Mouse (Mus musculus) limb, embryonic 14.5 days (tissue): Measurements from ENCODE around the gene Pafah2. TPM values are rescaled to one million over a fixed set of nuclear protein-coding genes. Genes with fewer than 3 reads are reported as not detected.

ENCODE experiments used
- ATAC-seq: fragments of 200-750 bp; cut with Nextera tagmentation; 2 replicates; pipeline ENCODE4 v1.8.0; 2017; ENCODE audit warnings: low read depth, moderate number of reproducible peaks, moderate TSS enrichment; ENCODE audit not compliant: low FRiP score
- DNase-seq: peaks from one replicate; pipeline ENCODE4 v3.0.0-alpha.2; 2015; ENCODE audit warnings: low spot score
- H3K27ac ChIP-seq: fragments of 300-500 bp; sonication (generic); replicated peaks from 2 replicates; pipeline ENCODE4 v1.5.1; 2014; ENCODE audit warnings: low read depth, mild to moderate bottlenecking, low read length, moderate library complexity, mixed read lengths
- H3K27me3 ChIP-seq: fragments of 300-500 bp; sonication (generic); 2 replicates; pipeline ENCODE4 v1.6.1; 2014; ENCODE audit warnings: low read length, mixed read lengths; ENCODE audit not compliant: control insufficient read depth, insufficient read depth
- H3K36me3 ChIP-seq: fragments of 300-500 bp; sonication (generic); 2 replicates; pipeline ENCODE4 v1.6.1; 2014; ENCODE audit warnings: mild to moderate bottlenecking, low read length, moderate library complexity, mixed read lengths; ENCODE audit not compliant: control insufficient read depth, insufficient read depth
- H3K4me1 ChIP-seq: fragments of 300-500 bp; sonication (generic); 2 replicates; pipeline ENCODE4 v1.6.1; 2014; ENCODE audit warnings: antibody characterized with exemption, low read length, mixed read lengths; ENCODE audit not compliant: control insufficient read depth, insufficient read depth
- H3K4me2 ChIP-seq: fragments of 300-500 bp; sonication (generic); replicated peaks from 2 replicates; pipeline ENCODE4 v1.6.1; 2014; ENCODE audit warnings: low read depth, mild to moderate bottlenecking, low read length, moderate library complexity; ENCODE audit not compliant: severe bottlenecking
- H3K4me3 ChIP-seq: fragments of 300-500 bp; sonication (generic); replicated peaks from 2 replicates; pipeline ENCODE4 v1.5.1; 2014; ENCODE audit warnings: low read length
- H3K9ac ChIP-seq: fragments of 300-500 bp; sonication (generic); 2 replicates; pipeline ENCODE4 v1.6.1; 2014; ENCODE audit warnings: mild to moderate bottlenecking, low read depth, low read length, moderate library complexity; ENCODE audit not compliant: severe bottlenecking
- H3K9me3 ChIP-seq: fragments of 300-500 bp; sonication (generic); 2 replicates; pipeline ENCODE4 v1.6.1; 2016; ENCODE audit warnings: low read length; ENCODE audit not compliant: control insufficient read depth
- POLR2A ChIP-seq: fragments of 200-500 bp; IDR thresholded peaks from 2 replicates; pipeline ENCODE4 v1.8.0; 2012; ENCODE audit warnings: inconsistent platforms, mild to moderate bottlenecking, moderate library complexity, borderline replicate concordance; ENCODE audit not compliant: insufficient read depth, insufficient read length; ENCODE audit errors: extremely low read depth
- WGBS: fragments of 180-500 bp; shearing (Covaris S2); extraction: QIAGEN DNeasy Blood & Tissue Kit; methylation state at CpG from one replicate; pipeline ENCODE4 v1.1.7; 2014; 5-methylcytosine and 5-hydroxymethylcytosine counted together
- polyA plus RNA-seq, 2 experiments: library from polyadenylated mRNA; depleted of rRNA in 1 of 2; stranded (reverse) in 1 of 2; unstranded in 1 of 2; fragments of >200 nt; fragmentation: Nextera tagmentation in 1 of 2; extraction: Ambion mirVana in 1 of 2; gene quantifications; 2 replicates each; pipeline versions ENCODE4 v1.2.1 to v1.2.3; 2012 to 2014

Pafah2 gene
- polyA plus RNA-seq, 2 experiments: 14.3 to 25.9 TPM

DNA sequence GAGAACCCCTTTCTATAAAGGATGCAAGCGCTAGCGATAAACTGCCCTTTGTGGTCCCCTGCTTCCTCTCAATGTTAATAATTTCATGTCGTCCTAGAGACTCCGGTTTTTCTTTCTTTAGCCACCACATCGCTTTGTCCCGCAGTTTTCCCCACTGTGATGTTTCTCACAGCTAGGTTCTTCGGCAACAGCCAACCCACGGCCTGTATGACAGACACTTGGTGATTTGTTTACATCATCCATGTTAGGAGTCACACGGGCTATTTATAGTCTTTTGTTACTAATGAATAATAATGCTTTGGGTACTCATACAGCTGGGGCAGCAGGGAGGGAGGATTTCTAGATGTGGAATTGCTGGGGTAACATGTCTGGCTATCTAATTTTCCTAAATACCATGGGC, 55.4 kb downstream of the Pafah2 start:
- H3K36me3 ChIP-seq: no peaks in the 10 kb centered on the region
- ATAC-seq (no peak), DNase-seq (no peak)
- peaks cover 27% of the 10 kb centered on the region for H3K27me3 ChIP-seq
- H3K4me1 ChIP-seq: peaks cover 8% of the 10 kb centered on the region; the same call in 1 of the 2 replicates
- no peaks in the 10 kb centered on the region for H3K9me3 ChIP-seq
- H3K27ac ChIP-seq: no peak overlapping the region
- H3K4me3 ChIP-seq: no peak overlapping the region
- H3K4me2 ChIP-seq: no peak overlapping the region
- H3K9ac ChIP-seq: no peak overlapping the region
- 73% methylated on average over 9 of the region's 9 CpGs for WGBS
- no peak for TF ChIP-seq POLR2A

DNA sequence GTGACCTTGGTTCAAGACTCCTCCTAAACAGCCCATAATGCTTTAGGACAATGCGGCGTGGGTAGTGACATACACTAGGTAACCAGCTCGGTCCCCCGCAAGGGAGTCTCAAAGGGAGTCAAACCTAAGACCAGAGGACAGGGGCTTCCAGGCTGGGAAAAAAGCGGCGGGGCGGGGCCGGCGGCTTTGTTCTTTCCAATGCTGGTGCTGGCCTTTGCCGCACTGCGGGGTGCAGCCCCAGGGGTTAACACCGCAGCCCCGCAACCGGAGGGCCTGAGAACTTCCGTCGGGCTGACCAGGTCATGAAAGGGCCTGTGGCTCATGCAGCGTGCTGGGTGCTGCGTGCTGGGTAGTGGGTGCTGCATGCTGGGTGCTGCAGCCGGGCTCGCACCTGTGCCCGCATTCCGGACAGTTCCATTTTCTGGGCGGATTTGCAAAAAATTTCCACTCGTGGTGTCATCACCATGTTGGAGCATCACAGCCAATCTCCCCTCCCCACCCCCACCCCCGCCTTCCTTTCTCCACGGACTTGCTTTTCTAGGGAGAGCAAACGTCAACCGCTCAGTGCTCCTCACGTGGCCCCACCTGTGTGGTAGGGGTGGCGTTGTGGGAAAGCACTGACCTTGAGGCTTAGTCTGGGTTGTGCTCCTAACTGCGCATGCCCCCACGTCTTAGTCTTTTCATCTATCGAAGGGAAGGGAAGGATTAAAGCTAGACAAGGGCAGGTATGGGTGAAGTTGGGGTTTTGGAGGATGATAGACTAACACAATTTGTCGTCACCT, 57.7 kb downstream of the Pafah2 start:
- TF ChIP-seq POLR2A: no peak
- Histone ChIP-seq H3K36me3 (no peaks in the 10 kb centered on the region), H3K27me3 (peaks cover 27% of the 10 kb centered on the region), H3K27ac (no peak overlapping the region), H3K4me3 (no peak overlapping the region), H3K4me2 (no peak overlapping the region), H3K9me3 (no peaks in the 10 kb centered on the region), H3K9ac (no peak overlapping the region), H3K4me1 (peaks cover 8% of the 10 kb centered on the region; the same call in 1 of the 2 replicates)
- 26% methylated on average over 33 of the region's 34 CpGs for WGBS
- DNase-seq (no peak), ATAC-seq (no peak)

GRCm38 (mm10) chr4:134455310-134455709, 59.2 kb downstream of the Pafah2 start:
- H3K4me3 ChIP-seq: no peak overlapping the region
- WGBS: 51% methylated on average over 6 of the region's 6 CpGs
- no peaks in the 10 kb centered on the region for H3K9me3 ChIP-seq
- ATAC-seq (no peak), DNase-seq (no peak)
- peaks cover 27% of the 10 kb centered on the region for H3K27me3 ChIP-seq
- no peak for TF ChIP-seq POLR2A
- H3K27ac ChIP-seq: no peak overlapping the region
- no peak overlapping the region for H3K4me2 ChIP-seq
- H3K36me3 ChIP-seq: no peaks in the 10 kb centered on the region
- H3K9ac ChIP-seq: no peak overlapping the region
- peaks cover 3% of the 10 kb centered on the region; the same call in 1 of the 2 replicates for H3K4me1 ChIP-seq

DNA sequence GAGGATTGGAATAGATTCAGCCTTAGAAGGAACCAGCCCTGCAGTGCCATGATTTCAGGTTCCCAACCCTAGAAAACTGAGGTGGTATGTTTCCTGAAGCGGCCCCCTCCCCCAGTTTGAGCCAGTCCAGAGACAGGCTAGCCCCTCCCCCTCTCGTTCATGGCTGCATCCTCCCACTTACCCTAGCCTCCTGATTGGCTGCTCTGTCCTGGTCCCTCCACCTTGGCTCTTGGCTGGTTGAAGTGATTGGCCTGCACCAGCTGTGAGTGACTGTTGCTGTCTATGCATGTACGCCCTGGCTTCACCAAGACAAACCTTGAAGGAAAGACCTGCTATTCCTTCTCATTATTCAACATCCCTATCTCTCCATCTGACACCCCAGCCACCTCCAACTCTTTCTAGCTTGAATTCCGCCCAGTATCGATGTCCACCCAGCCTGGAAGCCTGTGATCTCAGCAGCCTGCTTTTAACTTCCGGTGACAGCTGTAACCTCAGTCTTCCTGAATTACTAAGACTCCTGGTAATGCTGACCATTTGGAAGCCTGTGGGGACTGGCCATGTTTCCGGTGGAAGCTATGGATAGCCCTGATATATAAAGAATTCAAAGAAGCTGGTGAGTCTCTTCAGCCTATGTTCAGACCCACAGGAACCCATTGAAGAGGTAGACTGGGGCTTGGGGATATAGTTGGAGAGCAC, 61.2 kb downstream of the Pafah2 start:
- ATAC-seq (no peak), DNase-seq (no peak)
- H3K9ac ChIP-seq: no peak overlapping the region
- WGBS: 48% methylated on average over 7 of the region's 7 CpGs
- 0 out of 2 replicates have a peak, but pooled peaks cover 3% of the 10 kb centered on the region for H3K4me1 ChIP-seq
- no peaks in the 10 kb centered on the region for H3K9me3 ChIP-seq
- TF ChIP-seq POLR2A: no peak
- H3K4me2 ChIP-seq: no peak overlapping the region
- H3K4me3 ChIP-seq: no peak overlapping the region
- H3K27ac ChIP-seq: no peak overlapping the region
- peaks cover 18% of the 10 kb centered on the region for H3K27me3 ChIP-seq
- no peaks in the 10 kb centered on the region for H3K36me3 ChIP-seq

GRCm38 (mm10) chr4:134458856-134459255, 62.7 kb downstream of the Pafah2 start:
- TF ChIP-seq POLR2A: no peak

More at GRCm38 (mm10) chr4:134458856-134459255, 62.7 kb downstream of the Pafah2 start:
- H3K9ac ChIP-seq: no peak overlapping the region
- H3K4me1 ChIP-seq: 0 out of 2 replicates have a peak, but pooled peaks cover 3% of the 10 kb centered on the region
- H3K27me3 ChIP-seq: peaks cover 9% of the 10 kb centered on the region
- WGBS: 77% methylated on average over 5 of the region's 5 CpGs
- H3K9me3 ChIP-seq: no peaks in the 10 kb centered on the region
- ATAC-seq: no peak
- no peak overlapping the region for H3K27ac ChIP-seq
- DNase-seq: no peak
- no peak overlapping the region for H3K4me3 ChIP-seq
- H3K4me2 ChIP-seq: no peak overlapping the region
- no peaks in the 10 kb centered on the region for H3K36me3 ChIP-seq
